Mouse (Mus musculus) liver, postnatal 0 days (tissue): ENCODE data around the gene Ttk.

ENCODE experiments used
- CTCF ChIP-seq: sonication (generic); IDR thresholded peaks from 2 replicates; pipeline ENCODE4 v1.5.1; 2016; ENCODE audit warnings: antibody characterized with exemption, low read depth
- EP300 ChIP-seq: IDR thresholded peaks from 2 replicates; pipeline ENCODE4 v1.6.1; 2016; ENCODE audit warnings: antibody characterized with exemption, low read depth, mild to moderate bottlenecking

GRCm38 (mm10) chr9:83902086-83902485, 67.6 kb downstream of the Ttk start:
- no peak for TF ChIP-seq CTCF
- TF ChIP-seq EP300, result no peak
